ENCODE assay signal across 9 mouse cellular contexts in the genomic region with DNA sequence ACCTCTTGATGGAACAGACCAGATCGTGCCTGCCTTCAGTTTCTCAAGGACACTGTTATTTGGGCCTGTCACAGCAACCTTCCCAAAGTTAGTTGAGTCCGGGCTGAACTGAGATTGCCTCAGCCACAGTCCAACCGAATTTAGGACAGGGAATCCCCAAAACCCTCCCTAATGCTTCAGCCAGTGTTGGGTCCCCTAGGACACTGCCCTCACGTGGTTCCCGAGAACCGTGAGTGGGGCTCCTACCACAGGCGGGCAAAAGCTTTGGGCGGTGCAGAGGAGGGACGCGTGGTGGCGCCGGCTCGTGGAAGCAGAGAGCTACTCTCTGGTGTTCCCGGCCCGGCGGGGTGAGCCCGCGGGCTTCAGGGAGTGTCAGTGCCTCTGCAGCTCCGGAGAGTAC. TPM values are rescaled to one million over a fixed set of nuclear protein-coding genes. Genes with fewer than 3 reads are reported as not detected.
DNase-seq lines count a peak whose midpoint lies in the region; ATAC-seq and TF ChIP-seq lines count a peak whose summit lies in the region.
"Had no signal": no experiment of that assay in that cellular context is flagged by ENCODE, and none has a peak within 500 bp of the region (broad histone marks: within the 10 kb centered on the region; RNA-seq: fewer than 3 reads in every experiment).

No protein-coding gene starts in this region.

- H3K4me1 ChIP-seq in brown adipose tissue, adult 24 weeks (ENCODE audit: control insufficient read depth, insufficient read depth, insufficient read length, low read length): peaks cover 5% of the 10 kb centered on the region; the same call in 1 of the 2 replicates
- peaks cover 25% of the 10 kb centered on the region for H3K4me1 ChIP-seq in forebrain, embryonic 10.5 days
- no peaks in the 10 kb centered on the region for H3K4me1 ChIP-seq in heart, embryonic 11.5 days (ENCODE audit: control insufficient read depth, insufficient read depth, low read length)
- H3K4me1 ChIP-seq in liver, embryonic 13.5 days (replicated peaks): no peaks in the 10 kb centered on the region
- H3K4me1 ChIP-seq in neural tube, embryonic 15.5 days: peaks cover 19% of the 10 kb centered on the region
- H3K4me1 ChIP-seq in thymus, adult 2 months (replicated peaks; ENCODE audit: control insufficient read depth, insufficient read depth, low read length): no peaks in the 10 kb centered on the region

- peaks cover 49% of the 10 kb centered on the region for H3K27me3 ChIP-seq in forebrain, embryonic 10.5 days (ENCODE audit: poor library complexity, severe bottlenecking)
- H3K27me3 ChIP-seq in heart, embryonic 11.5 days (ENCODE audit: control insufficient read depth, insufficient read depth, low read length): peaks cover 2% of the 10 kb centered on the region; the same call in 1 of the 2 replicates
- peaks cover 42% of the 10 kb centered on the region for H3K27me3 ChIP-seq in liver, embryonic 13.5 days
- peaks cover 20% of the 10 kb centered on the region for H3K27me3 ChIP-seq in neural tube, embryonic 15.5 days (replicated peaks)
- H3K27me3 ChIP-seq in thymus, adult 2 months (ENCODE audit: control insufficient read depth, insufficient read depth, low read length): 0 out of 2 replicates have a peak, but pooled peaks cover 2% of the 10 kb centered on the region
- H3K27me3 ChIP-seq: CH12.LX had no signal

- H3K4me3 ChIP-seq in brown adipose tissue, adult 24 weeks (ENCODE audit: insufficient read depth, low read depth, low read length): peak overlapping the region; percentile 76
- peak overlapping the region; percentile 73 for H3K4me3 ChIP-seq in forebrain, embryonic 10.5 days
- peak overlapping the region; percentile 65 for H3K4me3 ChIP-seq in heart, embryonic 11.5 days (ENCODE audit: low read depth, low read length)
- H3K4me3 ChIP-seq in liver, embryonic 13.5 days (replicated peaks): no peak overlapping the region
- peak overlapping the region; percentile 69 for H3K4me3 ChIP-seq in neural tube, embryonic 15.5 days (replicated peaks)
- no peak overlapping the region for H3K4me3 ChIP-seq in thymus, adult 2 months (ENCODE audit: control insufficient read depth, insufficient read depth, low read length)

- no peaks in the 10 kb centered on the region for H3K9me3 ChIP-seq in forebrain, embryonic 10.5 days
- no peaks in the 10 kb centered on the region for H3K9me3 ChIP-seq in heart, embryonic 11.5 days (replicated peaks; ENCODE audit: control insufficient read depth, low read length)
- H3K9me3 ChIP-seq in liver, embryonic 13.5 days (replicated peaks): no peaks in the 10 kb centered on the region
- H3K9me3 ChIP-seq in neural tube, embryonic 15.5 days (replicated peaks): no peaks in the 10 kb centered on the region

- peak overlapping the region; percentile 28; the same call in 1 of the 2 replicates for H3K9ac ChIP-seq in heart, embryonic 11.5 days (ENCODE audit: low read depth, low read length)
- no peak overlapping the region for H3K9ac ChIP-seq in liver, embryonic 13.5 days
- H3K9ac ChIP-seq in neural tube, embryonic 15.5 days (replicated peaks): no peak overlapping the region

- DNase-seq in 3T3-L1 (ENCODE audit: low read depth, low spot score): peak; percentile 70
- peak; percentile 41 for DNase-seq in forebrain, embryonic 10.5 days (ENCODE audit: extremely low spot score, low spot score)
- DNase-seq in kidney, adult 8-10 months: peak; percentile 41 to 43
- no peak for DNase-seq in liver, embryonic 13.5 days
- no peak for DNase-seq in thymus, adult 2 months

- H3K4me2 ChIP-seq in heart, embryonic 11.5 days: peak overlapping the region; percentile 99
- peak overlapping the region; percentile 19; the same call in 1 of the 2 replicates for H3K4me2 ChIP-seq in liver, embryonic 13.5 days
- peak overlapping the region; percentile 98 for H3K4me2 ChIP-seq in neural tube, embryonic 15.5 days

- no peak for TF ChIP-seq POLR2A in thymus, adult 2 months (IDR thresholded peaks at IDR 0.05; ENCODE audit: control insufficient read depth, extremely low read depth, insufficient read depth, low read length, poor library complexity)

- peak; percentile 64; the same call in 1 of the 2 replicates for ATAC-seq in heart, embryonic 11.5 days (replicated peaks; ENCODE audit: insufficient number of reproducible peaks, low FRiP score, low TSS enrichment)
- ATAC-seq in liver, embryonic 13.5 days (ENCODE audit: low read depth): no peak
- ATAC-seq in neural tube, embryonic 15.5 days (ENCODE audit: low FRiP score): peak; percentile 63

- H3K27ac ChIP-seq in brown adipose tissue, adult 24 weeks (replicated peaks; ENCODE audit: low read depth, low read length): no peak overlapping the region
- no peak overlapping the region for H3K27ac ChIP-seq in forebrain, embryonic 10.5 days
- H3K27ac ChIP-seq in heart, embryonic 11.5 days (ENCODE audit: low read depth, low read length): no peak overlapping the region
- H3K27ac ChIP-seq in liver, embryonic 13.5 days: no peak overlapping the region
- no peak overlapping the region for H3K27ac ChIP-seq in neural tube, embryonic 15.5 days (replicated peaks)
- H3K27ac ChIP-seq in thymus, adult 2 months (ENCODE audit: control insufficient read depth, insufficient read depth, low read length): no peak overlapping the region

- WGBS in forebrain, embryonic 10.5 days: 1% methylated on average over 19 of the region's 19 CpGs
- under 1% methylated on average over 19 of the region's 19 CpGs for WGBS in heart, embryonic 11.5 days (ENCODE audit: insufficient replicate concordance)
- WGBS in liver, embryonic 13.5 days (ENCODE audit: insufficient replicate concordance): 1% methylated on average over 19 of the region's 19 CpGs
- WGBS in neural tube, embryonic 15.5 days: under 1% methylated on average over 19 of the region's 19 CpGs
- 5% methylated on average over 19 of the region's 19 CpGs for WGBS in thymus, adult 2 months

- no peaks in the 10 kb centered on the region for H3K36me3 ChIP-seq in forebrain, embryonic 10.5 days (replicated peaks)
- H3K36me3 ChIP-seq in heart, embryonic 11.5 days (ENCODE audit: control insufficient read depth, insufficient read depth, low read length): no peaks in the 10 kb centered on the region
- no peaks in the 10 kb centered on the region for H3K36me3 ChIP-seq in liver, embryonic 13.5 days
- H3K36me3 ChIP-seq in neural tube, embryonic 15.5 days: no peaks in the 10 kb centered on the region
- no peaks in the 10 kb centered on the region for H3K36me3 ChIP-seq in thymus, adult 2 months (ENCODE audit: control insufficient read depth, insufficient read depth, low read length)

- no peak for TF ChIP-seq CTCF in thymus, adult 2 months (IDR thresholded peaks at IDR 0.05; ENCODE audit: borderline replicate concordance, control insufficient read depth, extremely low read depth, insufficient read depth, low read length, poor library complexity)

RNA-seq across cellular contexts. Expression of gene Tll1, which starts 1.9 kb away (rescaled TPM):
- polyA plus RNA-seq in brown adipose tissue, adult 24 weeks (2012; ENCODE audit: insufficient read depth, insufficient read length, missing spikeins): 0.63 TPM in 1 of 2 replicates, not detected in the other
- polyA plus RNA-seq in forebrain, embryonic 10.5 days (2016; fragmentation: Nextera tagmentation; extraction: Ambion mirVana): 1.1 and 1.2 TPM in 2 replicates
- 1.5 and 1.8 TPM in 2 replicates for polyA plus RNA-seq in heart, embryonic 11.5 days (2014; fragmentation: Nextera tagmentation; extraction: Ambion mirVana)
- 0.08 and 0.13 TPM in 2 replicates for polyA plus RNA-seq in liver, embryonic 13.5 days (2015; fragmentation: Nextera tagmentation; extraction: Ambion mirVana)
- polyA plus RNA-seq in neural tube, embryonic 15.5 days (2015; fragmentation: Nextera tagmentation; extraction: Ambion mirVana): 3.0 and 3.1 TPM in 2 replicates
- 0.09 and 0.37 TPM in 2 replicates for polyA plus RNA-seq in thymus, adult 2 months (2012; rRNA removed)

Comparison
In these comparisons a context has a peak if more than half of its experiments do, and no peak if none do; other contexts are left out.
1. DNase-seq: peak in 3T3-L1 (single experiment), forebrain, embryonic 10.5 days (single experiment) and kidney, adult 8-10 months (2 of 2); none in liver, embryonic 13.5 days (single experiment) and thymus, adult 2 months (single experiment).
2. H3K4me3 ChIP-seq: peak in brown adipose tissue, adult 24 weeks (single experiment), forebrain, embryonic 10.5 days (single experiment), heart, embryonic 11.5 days (single experiment) and neural tube, embryonic 15.5 days (single experiment); none in liver, embryonic 13.5 days (single experiment) and thymus, adult 2 months (single experiment).
3. H3K4me2 ChIP-seq: peak in every context shown above with its lines; median percentile 99 in heart, embryonic 11.5 days; 98 in neural tube, embryonic 15.5 days; 19 in liver, embryonic 13.5 days.